In genomic region chr7:117971176-117971575, GRCm38 (mm10) we compare ENCODE assay signal across 25 mouse cellular contexts.
"Had no signal": no experiment of that assay in that cellular context is flagged by ENCODE, and none has a peak within 500 bp of the region (broad histone marks: within the 10 kb centered on the region; RNA-seq: fewer than 3 reads in every experiment).

No protein-coding gene starts in this region.

- H3K9me3 ChIP-seq: heart, embryonic 10.5 days; hindbrain, embryonic 12.5 days; limb, embryonic 10.5 days; limb, embryonic 12.5 days; liver, embryonic 13.5 days; liver, embryonic 15.5 days had no signal

- H3K9ac ChIP-seq: heart, embryonic 12.5 days; hindbrain, embryonic 12.5 days; hindbrain, embryonic 14.5 days; limb, embryonic 12.5 days; liver, embryonic 13.5 days; liver, embryonic 15.5 days had no signal

- H3K4me2 ChIP-seq: heart, embryonic 12.5 days; hindbrain, embryonic 12.5 days; hindbrain, embryonic 14.5 days; limb, embryonic 12.5 days; liver, embryonic 11.5 days; liver, embryonic 13.5 days; liver, embryonic 15.5 days had no signal

- H3K36me3 ChIP-seq: heart, embryonic 10.5 days; heart, embryonic 12.5 days; hindbrain, embryonic 12.5 days; limb, embryonic 10.5 days; limb, embryonic 12.5 days; liver, embryonic 13.5 days; liver, embryonic 15.5 days had no signal

- DNase-seq: gastrocnemius, adult 2 months; gastrocnemius, postnatal 10 days; gastrocnemius, postnatal 25 days; heart, postnatal 10 days; heart, postnatal 4 days; kidney, adult 11 months; kidney, adult 8-10 months; kidney, postnatal 10 days; kidney, postnatal 25 days; kidney, postnatal 4 days; liver; liver, embryonic 13.5 days had no signal

- H3K27me3 ChIP-seq: heart, embryonic 12.5 days; hindbrain, embryonic 12.5 days; limb, embryonic 12.5 days; liver, embryonic 13.5 days; liver, embryonic 15.5 days had no signal

- ATAC-seq: hindbrain, embryonic 16.5 days; inflammation-experienced regulatory T-cells, adult 6 months; intestine, embryonic 16.5 days had no signal

- H3K27ac ChIP-seq: gastrocnemius, adult 2 months; heart, embryonic 10.5 days; hindbrain, embryonic 12.5 days; hindbrain, embryonic 14.5 days; layer of hippocampus, adult 2 months; left cerebral cortex, adult 2 months; limb, embryonic 10.5 days; limb, embryonic 12.5 days; liver, embryonic 13.5 days; liver, embryonic 15.5 days had no signal

- H3K4me1 ChIP-seq: heart, embryonic 12.5 days; hindbrain, embryonic 12.5 days; limb, embryonic 10.5 days; limb, embryonic 12.5 days; liver, embryonic 13.5 days; liver, embryonic 15.5 days had no signal

- H3K4me3 ChIP-seq: gastrocnemius, adult 2 months; heart, embryonic 10.5 days; heart, embryonic 12.5 days; hindbrain, embryonic 12.5 days; layer of hippocampus, adult 2 months; left cerebral cortex, adult 2 months; limb, embryonic 10.5 days; limb, embryonic 12.5 days; liver, embryonic 13.5 days; liver, embryonic 15.5 days had no signal
